Mouse (Mus musculus): ENCODE measurements around the gene Pml. TPM values are rescaled to one million over a fixed set of nuclear protein-coding genes. Genes with fewer than 3 reads are reported as not detected.

Pml gene
- polyA plus RNA-seq, 1 experiment from 2014 or later: 21.6 TPM

DNA sequence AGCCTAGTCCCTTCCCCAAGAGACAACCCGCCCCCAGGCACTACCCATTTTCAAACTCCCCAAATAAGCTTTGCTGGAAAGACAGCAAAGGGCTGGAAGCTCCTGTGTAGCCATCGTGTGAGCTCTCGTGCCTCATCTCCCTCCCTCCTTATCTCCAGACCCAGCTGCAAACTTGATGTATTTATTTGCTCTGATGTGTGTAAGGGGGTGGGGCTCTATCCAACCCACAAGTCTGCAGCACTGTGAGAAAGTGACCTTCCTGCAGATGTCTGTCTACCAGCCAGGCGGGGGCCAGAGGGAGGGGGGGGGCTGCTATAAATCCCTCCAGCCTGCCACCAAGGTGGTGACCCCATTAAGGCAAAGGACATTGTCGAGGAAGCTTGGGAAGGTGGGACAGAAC is 35.7 kb downstream of the Pml start:
- ATAC-seq (ENCODE audit: low read depth): peak; percentile 51; the same call in 1 of the 2 replicates
- H3K27ac ChIP-seq (ENCODE audit: low read length): no peak overlapping the region
- H3K27me3 ChIP-seq (ENCODE audit: control insufficient read depth, insufficient read depth, low read depth, low read length): 0 out of 2 replicates have a peak, but pooled peaks cover 2% of the 10 kb centered on the region
- H3K4me1 ChIP-seq (replicated peaks; ENCODE audit: control insufficient read depth, insufficient read depth, low read length): peaks cover 3% of the 10 kb centered on the region
- 5% methylated on average over 5 of the region's 5 CpGs for WGBS
- H3K4me2 ChIP-seq (ENCODE audit: low read depth, low read length): no peak overlapping the region
- no peaks in the 10 kb centered on the region for H3K9me3 ChIP-seq (ENCODE audit: control insufficient read depth, low read length)
- H3K36me3 ChIP-seq (ENCODE audit: control insufficient read depth, insufficient read depth, low read length): no peaks in the 10 kb centered on the region
- H3K9ac ChIP-seq (ENCODE audit: low read length): no peak overlapping the region
- H3K4me3 ChIP-seq (ENCODE audit: low read length): no peak overlapping the region

DNA sequence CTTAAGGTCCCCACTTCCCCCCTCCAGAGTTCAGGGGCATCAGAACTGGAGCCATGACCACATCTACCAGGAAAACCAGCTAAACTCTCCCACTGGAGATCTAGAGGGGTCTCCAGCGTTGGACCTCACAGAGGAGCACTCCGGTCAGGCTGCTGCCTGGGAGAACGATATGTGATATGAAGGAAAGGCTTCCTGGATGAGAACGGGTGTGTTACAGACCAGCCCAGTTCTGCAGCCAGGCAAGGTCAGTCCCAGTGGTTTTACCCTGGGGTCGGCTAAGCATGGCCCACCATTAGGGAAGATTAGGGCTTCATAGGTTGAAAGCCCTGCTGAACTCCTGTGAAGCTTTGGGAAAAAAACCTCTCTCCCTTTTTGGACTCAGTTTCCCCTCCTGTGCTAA is 36.2 kb downstream of the Pml start:
- WGBS: 50% methylated on average over 5 of the region's 5 CpGs
- Histone ChIP-seq H3K27ac (ENCODE audit: low read length) (no peak overlapping the region), H3K27me3 (ENCODE audit: control insufficient read depth, insufficient read depth, low read depth, low read length) (0 out of 2 replicates have a peak, but pooled peaks cover 2% of the 10 kb centered on the region), H3K4me1 (replicated peaks; ENCODE audit: control insufficient read depth, insufficient read depth, low read length) (peaks cover 3% of the 10 kb centered on the region), H3K4me3 (ENCODE audit: low read length) (no peak overlapping the region), H3K4me2 (ENCODE audit: low read depth, low read length) (no peak overlapping the region), H3K9me3 (ENCODE audit: control insufficient read depth, low read length) (no peaks in the 10 kb centered on the region), H3K9ac (ENCODE audit: low read length) (no peak overlapping the region), H3K36me3 (ENCODE audit: control insufficient read depth, insufficient read depth, low read length) (no peaks in the 10 kb centered on the region)
- no peak for ATAC-seq (ENCODE audit: low read depth)

DNA sequence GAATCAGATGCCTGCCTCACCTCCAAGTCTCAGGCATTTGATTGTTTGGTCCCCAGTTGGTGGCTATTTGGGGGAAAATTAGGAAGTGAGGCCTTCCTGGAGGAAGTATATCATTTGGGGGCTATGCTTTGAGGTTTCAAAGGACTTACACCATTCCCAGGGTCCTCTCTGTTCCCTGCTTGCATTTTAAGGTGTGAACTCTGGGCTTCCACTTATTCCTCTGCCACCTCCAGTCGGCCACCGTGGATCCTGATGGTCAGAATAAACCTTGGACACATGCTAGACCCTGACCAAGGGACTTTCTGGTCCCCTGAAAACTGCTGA is 39.3 kb downstream of the Pml start:
- Histone ChIP-seq H3K4me3 (ENCODE audit: low read length) (no peak overlapping the region), H3K9me3 (ENCODE audit: control insufficient read depth, low read length) (no peaks in the 10 kb centered on the region), H3K4me1 (replicated peaks; ENCODE audit: control insufficient read depth, insufficient read depth, low read length) (peaks cover 3% of the 10 kb centered on the region), H3K4me2 (ENCODE audit: low read depth, low read length) (no peak overlapping the region), H3K27ac (ENCODE audit: low read length) (no peak overlapping the region), H3K9ac (ENCODE audit: low read length) (no peak overlapping the region), H3K27me3 (ENCODE audit: control insufficient read depth, insufficient read depth, low read depth, low read length) (0 out of 2 replicates have a peak, but pooled peaks cover 2% of the 10 kb centered on the region), H3K36me3 (ENCODE audit: control insufficient read depth, insufficient read depth, low read length) (no peaks in the 10 kb centered on the region)
- ATAC-seq (ENCODE audit: low read depth): no peak
- WGBS: 77% methylated on average over 2 of the region's 2 CpGs

DNA sequence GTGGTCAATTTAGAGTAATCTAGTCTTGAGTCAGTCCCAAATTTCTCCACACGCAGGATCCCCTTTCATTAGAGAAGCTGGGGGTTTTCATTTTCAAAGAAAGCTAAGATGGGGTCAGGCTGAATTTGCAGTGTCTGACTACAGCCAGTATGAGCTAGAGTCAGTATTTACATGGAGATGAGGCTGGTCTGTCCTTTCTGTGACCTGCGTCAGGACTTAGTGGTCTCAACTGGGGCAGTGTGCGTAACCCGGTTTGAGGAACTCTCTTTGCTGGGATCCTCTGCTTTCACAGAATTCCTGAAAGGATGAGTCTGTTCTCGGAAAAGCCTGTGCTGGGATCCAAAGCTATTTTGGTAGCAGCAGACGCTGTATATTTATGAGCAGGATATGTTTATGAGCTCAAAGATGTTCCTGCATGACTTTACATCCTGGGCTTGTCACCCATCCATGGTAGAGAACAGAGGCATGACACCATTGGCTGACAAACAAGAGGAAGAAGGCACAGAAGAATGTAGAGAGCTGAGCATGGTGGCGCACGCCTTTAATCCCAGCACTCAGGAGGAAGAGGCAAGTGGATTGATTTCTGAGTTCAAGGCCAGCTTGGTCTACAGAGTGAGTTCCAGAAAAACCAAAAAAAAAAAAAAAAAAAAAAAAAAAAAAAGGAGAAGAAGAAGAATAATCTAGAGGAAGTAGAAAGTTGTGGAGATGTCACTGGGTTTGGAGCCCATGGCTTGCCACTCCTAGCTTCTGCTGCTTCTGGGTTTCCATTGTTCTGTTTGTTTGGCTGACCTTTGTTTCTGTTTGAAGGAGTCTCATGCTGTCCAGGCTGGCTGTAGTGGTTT is 39.9 kb downstream of the Pml start:
- WGBS: 67% methylated on average over 8 of the region's 8 CpGs
- no peak for ATAC-seq (ENCODE audit: low read depth)
- Histone ChIP-seq H3K9ac (ENCODE audit: low read length) (no peak overlapping the region), H3K9me3 (ENCODE audit: control insufficient read depth, low read length) (no peaks in the 10 kb centered on the region), H3K4me2 (ENCODE audit: low read depth, low read length) (no peak overlapping the region), H3K4me1 (replicated peaks; ENCODE audit: control insufficient read depth, insufficient read depth, low read length) (no peaks in the 10 kb centered on the region; the same call in none of the 2 replicates), H3K36me3 (ENCODE audit: control insufficient read depth, insufficient read depth, low read length) (no peaks in the 10 kb centered on the region), H3K27me3 (ENCODE audit: control insufficient read depth, insufficient read depth, low read depth, low read length) (0 out of 2 replicates have a peak, but pooled peaks cover 2% of the 10 kb centered on the region), H3K27ac (ENCODE audit: low read length) (no peak overlapping the region), H3K4me3 (ENCODE audit: low read length) (no peak overlapping the region)

DNA sequence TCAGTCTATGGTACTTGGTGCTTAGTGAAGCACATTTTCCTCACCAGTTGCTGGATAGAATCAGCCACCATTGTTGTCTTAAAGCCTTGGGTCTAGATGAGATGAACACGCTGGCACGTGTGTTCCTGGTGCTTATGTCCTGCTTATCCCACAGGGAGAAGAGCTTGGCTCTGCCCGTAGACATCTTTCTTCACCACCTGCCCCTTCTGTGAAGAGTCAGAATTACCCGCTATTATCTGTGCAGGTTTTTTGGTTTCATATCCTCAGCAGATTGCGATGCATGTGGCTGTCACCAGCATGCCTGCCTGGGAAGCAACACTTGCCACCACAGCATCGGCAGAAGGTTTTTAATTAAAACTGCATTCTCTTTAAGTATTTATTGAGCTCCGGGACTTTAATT is 43.6 kb downstream of the Pml start:
- H3K9ac ChIP-seq (ENCODE audit: low read length): no peak overlapping the region
- no peak for ATAC-seq (ENCODE audit: low read depth)
- H3K27ac ChIP-seq (ENCODE audit: low read length): no peak overlapping the region
- peaks cover 30% of the 10 kb centered on the region for H3K27me3 ChIP-seq (ENCODE audit: control insufficient read depth, insufficient read depth, low read depth, low read length)
- no peaks in the 10 kb centered on the region for H3K36me3 ChIP-seq (ENCODE audit: control insufficient read depth, insufficient read depth, low read length)
- no peaks in the 10 kb centered on the region for H3K9me3 ChIP-seq (ENCODE audit: control insufficient read depth, low read length)
- 83% methylated on average over 7 of the region's 7 CpGs for WGBS
- no peak overlapping the region for H3K4me2 ChIP-seq (ENCODE audit: low read depth, low read length)
- peaks cover 8% of the 10 kb centered on the region for H3K4me1 ChIP-seq (replicated peaks; ENCODE audit: control insufficient read depth, insufficient read depth, low read length)
- no peak overlapping the region for H3K4me3 ChIP-seq (ENCODE audit: low read length)

DNA sequence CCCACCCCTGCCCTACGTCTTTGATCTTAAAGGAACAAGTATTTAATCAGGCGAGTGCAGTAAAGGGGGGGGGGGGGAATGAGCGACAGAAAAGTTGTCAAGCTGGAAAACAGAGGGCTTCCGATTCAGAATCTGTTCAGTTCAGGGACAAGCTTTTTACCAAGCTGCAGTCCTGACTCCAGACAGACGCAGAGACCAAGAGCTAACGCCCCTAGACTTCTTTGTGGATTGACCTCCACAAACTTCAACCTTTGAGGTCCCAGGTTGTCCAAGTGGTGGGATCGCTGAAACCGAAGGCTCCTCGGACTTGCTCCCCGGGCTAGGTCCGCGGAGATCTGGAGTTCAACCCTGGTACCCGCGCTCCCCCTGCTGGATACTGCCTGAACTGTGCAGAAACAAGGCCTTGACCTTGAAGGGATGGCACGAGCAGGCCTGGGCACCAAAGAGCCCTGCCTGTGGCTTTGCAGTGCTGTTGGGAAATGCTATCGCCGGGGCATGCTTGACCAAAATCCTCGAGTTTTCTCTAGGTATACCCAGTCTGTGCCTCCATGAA is 45.1 kb downstream of the Pml start:
- peak; percentile 85 for ATAC-seq (ENCODE audit: low read depth)
- Histone ChIP-seq H3K4me2 (ENCODE audit: low read depth, low read length) (peak overlapping the region; percentile 67), H3K9me3 (ENCODE audit: control insufficient read depth, low read length) (no peaks in the 10 kb centered on the region), H3K4me1 (replicated peaks; ENCODE audit: control insufficient read depth, insufficient read depth, low read length) (peaks cover 8% of the 10 kb centered on the region), H3K27ac (ENCODE audit: low read length) (no peak overlapping the region), H3K9ac (ENCODE audit: low read length) (peak overlapping the region; percentile 43), H3K4me3 (ENCODE audit: low read length) (peak overlapping the region; percentile 52), H3K27me3 (ENCODE audit: control insufficient read depth, insufficient read depth, low read depth, low read length) (peaks cover 45% of the 10 kb centered on the region), H3K36me3 (ENCODE audit: control insufficient read depth, insufficient read depth, low read length) (no peaks in the 10 kb centered on the region)
- 2% methylated on average over 18 of the region's 18 CpGs for WGBS

DNA sequence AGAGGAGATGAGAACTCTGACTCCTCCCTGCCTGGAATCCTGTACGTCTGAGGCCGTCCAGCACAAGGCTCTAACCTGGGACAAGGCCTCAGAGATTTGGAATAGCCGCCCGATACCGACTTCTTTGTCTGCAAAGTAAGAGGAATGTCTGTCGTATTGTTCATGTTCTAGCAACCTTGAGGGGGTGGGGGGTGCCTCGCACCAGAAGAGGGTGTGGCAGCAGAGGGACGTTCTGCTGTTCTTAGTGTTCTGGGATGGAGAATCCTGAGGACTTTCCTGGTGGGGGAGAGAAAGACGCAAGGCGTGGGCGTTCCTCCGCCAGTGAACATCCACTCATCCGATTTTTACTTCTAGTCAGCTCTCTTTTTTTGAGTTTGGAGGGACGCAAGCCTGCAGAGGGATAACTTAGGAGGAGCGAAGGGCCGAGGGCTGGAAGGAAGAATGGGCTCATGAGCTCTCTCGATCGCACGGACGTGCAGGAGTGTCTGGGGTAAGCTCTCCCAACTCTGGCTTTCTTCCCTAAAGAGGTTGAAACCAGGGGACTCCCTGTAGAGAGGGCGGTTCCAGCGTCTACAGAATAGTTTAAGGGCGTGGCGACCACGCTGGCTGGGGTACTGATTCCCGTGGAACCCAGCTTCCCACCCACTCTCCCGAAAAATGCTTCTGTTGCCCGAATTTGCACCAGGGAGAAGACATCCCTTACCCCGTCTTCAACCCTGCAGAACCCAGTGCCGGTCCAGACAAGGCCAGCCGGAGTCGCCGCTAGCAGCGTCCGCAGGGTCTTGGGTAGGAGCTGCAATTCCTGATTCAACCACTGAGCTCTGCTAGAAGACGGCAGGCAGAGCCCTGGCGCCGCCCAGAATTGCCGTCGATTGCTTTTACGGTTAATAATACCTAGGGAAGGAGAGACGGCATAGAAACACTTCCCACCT is 45.8 kb downstream of the Pml start, which contains the start of the genes Islr and Islr2:
Gene Islr (minus strand): TSS at position 791 of the 932 bp plus-strand sequence.
Gene Islr2 (minus strand): TSS at position 804 of the 932 bp plus-strand sequence.
- Histone ChIP-seq H3K27ac (ENCODE audit: low read length) (no peak within 1 kb of the TSS), H3K9me3 (ENCODE audit: control insufficient read depth, low read length) (no peaks in the 10 kb centered on the region), H3K27me3 (ENCODE audit: control insufficient read depth, insufficient read depth, low read depth, low read length) (peaks cover 53% of the 10 kb centered on the region), H3K4me2 (ENCODE audit: low read depth, low read length) (peak within 1 kb of the TSS; percentile 67), H3K9ac (ENCODE audit: low read length) (peak within 1 kb of the TSS; percentile 43), H3K4me1 (replicated peaks; ENCODE audit: control insufficient read depth, insufficient read depth, low read length) (peaks cover 8% of the 10 kb centered on the region), H3K4me3 (ENCODE audit: low read length) (peak within 1 kb of the TSS; percentile 52), H3K36me3 (ENCODE audit: control insufficient read depth, insufficient read depth, low read length) (no peaks in the 10 kb centered on the region)
- 3% methylated on average over 42 of the region's 42 CpGs for WGBS
- peak; percentile 87 for ATAC-seq (ENCODE audit: low read depth)

DNA sequence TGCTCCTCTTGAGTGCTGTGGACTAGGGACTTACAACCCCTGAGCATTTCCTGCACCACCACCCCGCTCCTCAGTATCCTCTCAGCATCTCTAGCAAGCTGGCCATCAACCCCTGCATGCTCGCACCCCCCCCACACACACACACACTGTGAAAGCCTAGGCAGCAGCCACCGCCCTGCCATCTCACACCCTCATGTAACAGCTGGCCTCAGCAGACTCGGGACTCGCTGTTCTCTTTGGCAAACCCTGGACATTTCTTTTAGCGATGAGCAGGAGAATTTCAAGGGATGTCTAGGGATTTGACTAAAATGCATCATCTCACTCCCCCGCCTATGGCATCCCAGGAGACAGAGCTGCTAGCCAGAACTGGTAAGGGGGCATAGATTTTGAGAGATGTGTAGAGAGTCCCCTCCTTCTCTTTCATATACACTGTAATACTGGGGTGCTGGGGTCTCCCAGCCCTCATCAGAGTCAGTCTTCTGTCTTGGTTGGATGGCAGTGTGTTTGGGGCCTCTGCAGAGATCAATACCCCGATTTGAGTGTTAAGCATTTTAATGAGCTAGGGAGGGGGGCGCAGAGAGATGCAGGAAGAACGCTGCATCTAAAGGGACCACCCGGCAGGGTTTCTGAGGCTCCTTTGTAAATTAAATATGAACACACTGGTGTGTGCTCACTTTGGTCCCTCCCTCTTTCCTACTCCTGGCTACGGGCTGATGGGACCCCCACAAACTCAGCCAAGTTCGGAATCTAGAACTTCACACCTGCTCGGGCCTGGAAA is 46.7 kb downstream of the Pml start:
- no peak overlapping the region for H3K4me3 ChIP-seq (ENCODE audit: low read length)
- H3K36me3 ChIP-seq (ENCODE audit: control insufficient read depth, insufficient read depth, low read length): no peaks in the 10 kb centered on the region
- H3K27me3 ChIP-seq (ENCODE audit: control insufficient read depth, insufficient read depth, low read depth, low read length): peaks cover 62% of the 10 kb centered on the region
- H3K9me3 ChIP-seq (ENCODE audit: control insufficient read depth, low read length): no peaks in the 10 kb centered on the region
- no peak for ATAC-seq (ENCODE audit: low read depth)
- no peak overlapping the region for H3K9ac ChIP-seq (ENCODE audit: low read length)
- H3K4me2 ChIP-seq (ENCODE audit: low read depth, low read length): no peak overlapping the region
- H3K4me1 ChIP-seq (replicated peaks; ENCODE audit: control insufficient read depth, insufficient read depth, low read length): peaks cover 12% of the 10 kb centered on the region
- no peak overlapping the region for H3K27ac ChIP-seq (ENCODE audit: low read length)
- 3% methylated on average over 14 of the region's 14 CpGs for WGBS

Data from lung, embryonic 16.5 days (tissue).